Mouse (Mus musculus): Measurements from ENCODE around the gene Atp6v0a1. TPM values are rescaled to one million over a fixed set of nuclear protein-coding genes. Genes with fewer than 3 reads are reported as not detected.
"Not testable (repeated sequence)": the region's sequence is repeated elsewhere in the genome, so short reads cannot be mapped to it uniquely, and the experiment has no call there.

Gene Atp6v0a1
- polyA plus RNA-seq, 1 experiment from 2014 or later: 35.0 TPM

DNA sequence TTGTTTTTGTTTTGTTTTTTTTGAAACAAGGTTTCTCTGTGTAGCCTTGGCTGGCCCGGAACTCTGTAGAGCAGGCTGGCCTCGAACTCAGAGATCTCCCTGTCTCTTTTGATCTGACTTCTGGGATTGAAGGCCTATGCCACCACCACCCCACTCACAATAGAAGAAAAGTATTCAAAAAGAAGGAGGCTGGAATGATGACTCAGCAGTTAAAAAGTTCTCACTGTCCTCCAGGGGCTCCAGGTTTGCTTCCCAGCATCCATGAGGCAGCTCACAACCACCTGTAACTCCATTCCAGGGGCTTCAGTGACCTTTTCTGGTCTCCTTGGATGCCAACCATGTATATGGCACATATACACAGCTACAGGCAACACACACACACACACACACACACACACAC lies 10.4 kb upstream of the Atp6v0a1 start:
- Histone ChIP-seq H3K4me2 (ENCODE audit: low read depth, low read length) (no peak overlapping the region), H3K4me1 (ENCODE audit: control insufficient read depth, insufficient read depth, low read length) (no peaks in the 10 kb centered on the region), H3K9me3 (ENCODE audit: control insufficient read depth, low read length) (no peaks in the 10 kb centered on the region), H3K4me3 (ENCODE audit: low read depth, low read length) (no peak overlapping the region), H3K36me3 (ENCODE audit: control insufficient read depth, insufficient read depth, low read length) (no peaks in the 10 kb centered on the region), H3K9ac (ENCODE audit: low read depth, low read length) (no peak overlapping the region), H3K27ac (replicated peaks; ENCODE audit: low read depth, low read length) (no peak overlapping the region), H3K27me3 (replicated peaks; ENCODE audit: control insufficient read depth, insufficient read depth, low read length) (no peaks in the 10 kb centered on the region)
- no peak for DNase-seq (ENCODE audit: low spot score)
- 91% methylated on average over 2 of the region's 2 CpGs for WGBS
- ATAC-seq (ENCODE audit: low read depth): no peak

DNA sequence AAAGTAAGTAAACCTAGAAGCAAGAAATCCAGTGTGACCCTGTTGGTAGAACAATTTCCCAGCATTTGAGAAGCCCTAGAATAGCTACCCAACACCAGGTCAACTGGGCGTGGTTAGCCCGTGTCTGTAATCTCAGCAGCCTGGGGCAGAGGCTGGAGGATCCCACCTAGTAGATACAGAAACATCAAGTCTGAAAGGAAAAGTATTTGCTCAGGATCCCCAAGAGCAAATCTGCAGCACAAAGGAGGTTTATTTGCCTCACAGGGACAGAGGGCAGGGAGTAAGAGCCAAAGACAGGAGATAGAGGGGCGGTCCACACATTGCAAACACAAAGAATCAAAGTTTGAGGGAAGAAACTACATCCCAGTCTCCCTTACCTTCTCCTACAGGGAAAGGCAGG lies 10.0 kb upstream of the Atp6v0a1 start:
- no peaks in the 10 kb centered on the region for H3K36me3 ChIP-seq (ENCODE audit: control insufficient read depth, insufficient read depth, low read length)
- H3K9me3 ChIP-seq (ENCODE audit: control insufficient read depth, low read length): no peaks in the 10 kb centered on the region
- H3K27me3 ChIP-seq (replicated peaks; ENCODE audit: control insufficient read depth, insufficient read depth, low read length): no peaks in the 10 kb centered on the region
- ATAC-seq (ENCODE audit: low read depth) (no peak), DNase-seq (ENCODE audit: low spot score) (no peak)
- no peak overlapping the region for H3K27ac ChIP-seq (replicated peaks; ENCODE audit: low read depth, low read length)
- H3K4me1 ChIP-seq (ENCODE audit: control insufficient read depth, insufficient read depth, low read length): no peaks in the 10 kb centered on the region
- WGBS: 61% methylated on average over 3 of the region's 3 CpGs
- H3K4me2 ChIP-seq (ENCODE audit: low read depth, low read length): no peak overlapping the region
- H3K4me3 ChIP-seq (ENCODE audit: low read depth, low read length): no peak overlapping the region
- no peak overlapping the region for H3K9ac ChIP-seq (ENCODE audit: low read depth, low read length)

DNA sequence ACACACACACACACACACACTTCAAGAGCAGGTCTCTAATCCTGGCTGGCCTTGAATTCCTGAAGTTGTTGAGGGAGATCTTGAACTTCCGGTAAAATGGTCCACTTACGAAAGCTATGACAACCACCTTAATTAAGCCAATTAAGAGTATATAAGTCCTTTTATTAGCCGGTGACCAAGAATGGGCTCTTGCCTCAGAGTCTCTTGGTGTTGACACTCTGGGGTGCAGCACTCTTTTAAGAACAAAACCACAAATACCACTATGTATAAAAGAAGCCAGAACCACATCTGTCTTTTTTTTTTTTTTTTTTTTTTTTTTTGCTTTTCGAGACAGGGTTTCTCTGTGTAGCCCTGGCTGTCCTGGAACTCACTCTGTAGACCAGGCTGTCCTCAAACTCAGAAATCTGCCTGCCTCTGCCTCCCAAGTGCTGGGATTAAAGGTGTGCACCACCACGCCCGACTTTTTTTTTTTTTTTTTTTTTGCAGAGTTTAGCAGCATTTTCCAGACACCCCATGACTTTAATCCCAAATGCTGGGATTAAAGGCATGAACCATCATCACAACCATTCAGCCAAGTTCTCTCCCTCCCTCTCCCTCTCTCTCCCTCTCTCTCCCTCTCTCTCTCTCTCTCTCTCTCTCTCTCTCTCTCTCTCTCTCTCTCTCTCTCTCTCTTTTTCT lies 7.2 kb upstream of the Atp6v0a1 start:
- not testable (repeated sequence) for H3K4me2 ChIP-seq (ENCODE audit: low read depth, low read length); H3K36me3 ChIP-seq (ENCODE audit: control insufficient read depth, insufficient read depth, low read length); H3K4me3 ChIP-seq (ENCODE audit: low read depth, low read length); H3K9ac ChIP-seq (ENCODE audit: low read depth, low read length); H3K27me3 ChIP-seq (replicated peaks; ENCODE audit: control insufficient read depth, insufficient read depth, low read length); ATAC-seq (ENCODE audit: low read depth); H3K27ac ChIP-seq (replicated peaks; ENCODE audit: low read depth, low read length); H3K4me1 ChIP-seq (ENCODE audit: control insufficient read depth, insufficient read depth, low read length); DNase-seq (ENCODE audit: low spot score); H3K9me3 ChIP-seq (ENCODE audit: control insufficient read depth, low read length)
- 66% methylated on average over 6 of the region's 6 CpGs for WGBS

DNA sequence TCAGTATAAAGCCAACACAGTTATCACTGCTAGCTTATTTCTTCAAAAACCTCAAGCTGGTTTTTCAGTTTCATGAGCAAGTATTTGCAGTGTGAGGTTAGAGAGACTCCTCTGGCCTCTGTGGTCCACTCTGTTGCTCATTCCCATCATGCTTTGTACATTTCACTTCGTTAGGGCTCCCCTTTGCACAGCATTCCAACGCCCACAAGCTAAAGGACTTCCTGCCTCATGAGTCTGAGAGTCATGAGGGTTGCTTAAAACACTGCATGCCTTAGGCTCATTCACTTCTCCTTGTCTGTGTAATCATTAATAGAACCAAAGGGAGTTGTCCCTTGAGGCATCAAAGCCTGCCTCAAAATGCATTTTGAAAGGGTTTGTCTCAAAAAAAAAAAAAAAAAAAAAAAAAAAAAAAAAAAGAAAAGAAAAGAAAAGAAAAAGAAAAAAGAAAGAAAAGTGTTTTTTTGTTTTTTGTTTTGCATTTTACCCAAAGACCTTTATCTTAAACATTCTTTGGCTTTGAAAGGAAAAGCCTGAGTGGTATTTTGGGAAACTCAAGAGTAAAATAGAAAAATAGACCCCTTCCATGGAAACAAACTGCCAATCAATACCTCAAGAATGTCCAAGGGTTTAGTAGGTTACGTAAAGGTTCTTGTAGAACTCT lies 6.1 kb upstream of the Atp6v0a1 start:
- WGBS: 36% methylated on average over 3 of the region's 3 CpGs
- H3K9ac ChIP-seq (ENCODE audit: low read depth, low read length): no peak overlapping the region
- H3K4me2 ChIP-seq (ENCODE audit: low read depth, low read length): no peak overlapping the region
- H3K27me3 ChIP-seq (replicated peaks; ENCODE audit: control insufficient read depth, insufficient read depth, low read length): 0 out of 2 replicates have a peak, but pooled peaks cover 6% of the 10 kb centered on the region
- H3K4me1 ChIP-seq (ENCODE audit: control insufficient read depth, insufficient read depth, low read length): no peaks in the 10 kb centered on the region
- DNase-seq (ENCODE audit: low spot score) (peak; percentile 4), ATAC-seq (ENCODE audit: low read depth) (no peak)
- H3K9me3 ChIP-seq (ENCODE audit: control insufficient read depth, low read length): no peaks in the 10 kb centered on the region
- no peaks in the 10 kb centered on the region for H3K36me3 ChIP-seq (ENCODE audit: control insufficient read depth, insufficient read depth, low read length)
- H3K4me3 ChIP-seq (ENCODE audit: low read depth, low read length): no peak overlapping the region
- H3K27ac ChIP-seq (replicated peaks; ENCODE audit: low read depth, low read length): no peak overlapping the region

DNA sequence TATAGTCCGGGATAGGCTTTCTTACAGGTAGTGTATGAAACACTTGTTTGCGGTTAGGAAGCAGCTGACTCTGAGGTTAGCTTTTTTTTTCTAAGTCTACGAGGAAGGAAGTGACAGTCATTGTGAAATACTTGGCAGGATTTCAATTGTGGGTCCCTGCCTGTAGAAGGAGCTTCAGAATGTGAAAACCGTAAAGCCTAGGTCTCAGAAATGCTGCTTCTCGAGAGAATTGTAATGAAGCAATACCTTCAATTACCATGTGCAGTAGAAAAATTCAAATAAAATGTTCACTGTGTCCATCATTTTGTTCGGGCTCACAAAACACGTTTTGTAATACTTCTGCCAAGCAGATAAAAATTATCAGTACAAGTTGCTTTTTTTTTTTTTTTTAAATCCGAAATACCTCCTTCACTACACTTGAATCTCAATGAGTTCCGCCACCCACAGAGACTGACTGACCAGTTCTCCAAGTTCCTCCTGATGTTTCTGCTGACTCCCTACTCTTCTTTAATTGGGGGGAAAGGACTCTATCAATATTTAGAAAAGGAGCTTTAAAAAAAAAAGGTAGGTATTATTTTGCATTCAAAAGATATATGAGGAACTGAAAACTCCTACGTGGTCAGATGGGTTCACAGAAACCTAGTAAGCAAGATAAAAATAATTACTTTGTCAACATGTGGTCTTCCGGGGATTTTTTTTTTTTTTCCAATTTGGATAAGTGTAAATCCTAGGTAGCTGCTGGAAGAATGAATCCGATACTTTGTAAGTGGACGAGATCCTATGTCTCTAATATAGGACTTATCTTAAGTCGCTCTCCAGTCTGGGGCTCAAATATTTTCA lies 826 bp upstream of the Atp6v0a1 start:
- peaks cover 11% of the 10 kb centered on the region for H3K4me1 ChIP-seq (ENCODE audit: control insufficient read depth, insufficient read depth, low read length)
- peak overlapping the region; percentile 73 for H3K4me3 ChIP-seq (ENCODE audit: low read depth, low read length)
- peak overlapping the region; percentile 81 for H3K4me2 ChIP-seq (ENCODE audit: low read depth, low read length)
- no peaks in the 10 kb centered on the region for H3K9me3 ChIP-seq (ENCODE audit: control insufficient read depth, low read length)
- no peak for ATAC-seq (ENCODE audit: low read depth)
- H3K36me3 ChIP-seq (ENCODE audit: control insufficient read depth, insufficient read depth, low read length): peaks cover 14% of the 10 kb centered on the region
- peak; percentile 64 for DNase-seq (ENCODE audit: low spot score)
- peak overlapping the region; percentile 80 for H3K9ac ChIP-seq (ENCODE audit: low read depth, low read length)
- peak overlapping the region; percentile 81 for H3K27ac ChIP-seq (replicated peaks; ENCODE audit: low read depth, low read length)
- 0 out of 2 replicates have a peak, but pooled peaks cover 6% of the 10 kb centered on the region for H3K27me3 ChIP-seq (replicated peaks; ENCODE audit: control insufficient read depth, insufficient read depth, low read length)
- 50% methylated on average over 14 of the region's 14 CpGs for WGBS

DNA sequence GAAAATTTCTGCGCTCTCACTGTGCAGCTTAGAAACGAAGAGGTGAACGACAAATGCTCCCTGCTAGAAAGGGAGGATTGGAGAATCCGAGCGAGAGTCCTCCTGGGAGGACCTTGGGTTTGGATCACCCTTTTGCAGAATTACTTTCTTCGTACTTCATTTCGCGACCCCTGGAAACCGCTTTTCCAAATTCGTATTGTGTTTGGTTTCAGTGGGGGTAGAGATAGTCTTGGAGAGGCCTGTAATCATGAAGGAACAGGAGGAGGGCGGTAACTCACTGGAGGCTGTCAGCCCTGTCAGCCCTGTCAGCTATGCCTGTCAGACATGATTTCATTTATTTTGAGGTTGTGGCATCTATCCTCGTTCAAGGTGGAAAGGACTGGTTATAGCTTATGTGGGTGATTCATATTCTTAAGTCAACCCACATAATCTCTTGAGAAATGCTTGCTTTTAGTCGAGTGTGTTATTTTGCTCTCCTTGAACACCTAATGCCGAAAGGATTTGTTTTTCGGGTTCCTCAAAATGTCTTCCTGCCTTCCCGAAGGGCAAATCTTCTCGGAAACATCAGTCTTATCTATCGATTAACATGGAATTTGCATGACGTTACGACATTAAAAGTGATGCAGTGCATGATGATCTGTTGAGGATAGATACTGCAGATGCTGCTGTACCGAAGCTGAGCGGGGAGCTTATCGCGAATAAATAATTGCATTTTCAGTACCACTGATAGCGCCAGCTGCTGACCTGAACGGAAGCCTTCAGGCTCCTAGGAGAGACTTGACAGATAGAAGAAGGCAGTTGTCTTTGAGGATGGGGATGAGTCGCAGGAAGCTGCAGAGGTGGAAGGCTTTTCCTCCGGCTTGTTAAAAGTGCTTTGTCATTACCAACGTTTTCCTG lies 884 bp downstream of the Atp6v0a1 start:
- Histone ChIP-seq H3K4me2 (ENCODE audit: low read depth, low read length) (peak overlapping the region; percentile 81), H3K27ac (replicated peaks; ENCODE audit: low read depth, low read length) (peak overlapping the region; percentile 81; the same call in 1 of the 2 replicates), H3K4me1 (ENCODE audit: control insufficient read depth, insufficient read depth, low read length) (peaks cover 11% of the 10 kb centered on the region), H3K27me3 (replicated peaks; ENCODE audit: control insufficient read depth, insufficient read depth, low read length) (0 out of 2 replicates have a peak, but pooled peaks cover 6% of the 10 kb centered on the region), H3K9me3 (ENCODE audit: control insufficient read depth, low read length) (no peaks in the 10 kb centered on the region), H3K4me3 (ENCODE audit: low read depth, low read length) (peak overlapping the region; percentile 73), H3K36me3 (ENCODE audit: control insufficient read depth, insufficient read depth, low read length) (peaks cover 28% of the 10 kb centered on the region), H3K9ac (ENCODE audit: low read depth, low read length) (peak overlapping the region; percentile 80)
- DNase-seq (ENCODE audit: low spot score): peak; percentile 20
- ATAC-seq (ENCODE audit: low read depth): no peak
- 5% methylated on average over 29 of the region's 29 CpGs for WGBS

DNA sequence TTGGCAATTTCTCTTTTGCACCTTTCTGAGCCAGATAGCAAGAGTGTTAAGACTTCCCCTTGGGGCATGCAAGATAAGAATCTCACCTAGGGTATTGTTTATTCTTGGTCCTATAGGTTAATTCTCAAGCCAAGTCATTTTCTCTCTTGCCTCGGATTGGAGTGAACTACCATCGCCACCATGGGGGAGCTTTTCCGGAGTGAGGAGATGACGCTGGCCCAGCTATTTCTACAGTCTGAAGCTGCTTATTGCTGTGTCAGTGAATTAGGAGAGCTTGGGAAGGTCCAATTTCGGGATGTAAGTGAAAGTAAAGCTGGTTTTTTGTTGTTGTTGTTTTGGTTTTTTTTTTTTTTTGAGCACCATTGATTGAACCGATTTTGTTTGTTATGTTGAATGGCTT lies 2.4 kb downstream of the Atp6v0a1 start:
- Histone ChIP-seq H3K36me3 (ENCODE audit: control insufficient read depth, insufficient read depth, low read length) (peaks cover 34% of the 10 kb centered on the region), H3K27ac (replicated peaks; ENCODE audit: low read depth, low read length) (no peak overlapping the region), H3K4me2 (ENCODE audit: low read depth, low read length) (no peak overlapping the region), H3K4me1 (ENCODE audit: control insufficient read depth, insufficient read depth, low read length) (peaks cover 11% of the 10 kb centered on the region), H3K27me3 (replicated peaks; ENCODE audit: control insufficient read depth, insufficient read depth, low read length) (0 out of 2 replicates have a peak, but pooled peaks cover 6% of the 10 kb centered on the region), H3K9me3 (ENCODE audit: control insufficient read depth, low read length) (no peaks in the 10 kb centered on the region), H3K4me3 (ENCODE audit: low read depth, low read length) (no peak overlapping the region), H3K9ac (ENCODE audit: low read depth, low read length) (no peak overlapping the region)
- DNase-seq (ENCODE audit: low spot score): no peak
- WGBS: 84% methylated on average over 6 of the region's 6 CpGs
- no peak for ATAC-seq (ENCODE audit: low read depth)

DNA sequence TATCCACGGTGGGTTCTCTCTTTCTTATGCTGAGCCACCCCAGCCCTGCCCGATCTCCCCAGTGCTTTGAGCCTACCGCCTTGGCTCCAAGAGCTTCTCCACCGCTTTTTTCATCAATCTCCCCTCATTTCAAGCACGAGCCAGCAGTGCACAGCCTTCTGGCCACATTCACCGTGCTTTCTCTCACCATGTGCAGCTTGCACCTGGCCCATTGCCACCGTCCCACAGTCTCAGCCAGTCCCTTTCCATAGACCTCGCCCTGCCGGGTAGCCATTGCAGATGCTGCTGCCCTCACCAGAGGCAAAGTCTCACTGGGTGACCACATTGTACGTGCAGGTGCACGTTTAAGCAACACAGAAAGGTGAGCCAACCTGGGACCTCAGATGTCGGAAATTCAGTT lies 14.1 kb downstream of the Atp6v0a1 start:
- DNase-seq (ENCODE audit: low spot score): no peak
- Histone ChIP-seq H3K9ac (ENCODE audit: low read depth, low read length) (no peak overlapping the region), H3K27ac (replicated peaks; ENCODE audit: low read depth, low read length) (no peak overlapping the region), H3K4me2 (ENCODE audit: low read depth, low read length) (no peak overlapping the region), H3K4me3 (ENCODE audit: low read depth, low read length) (no peak overlapping the region), H3K4me1 (ENCODE audit: control insufficient read depth, insufficient read depth, low read length) (no peaks in the 10 kb centered on the region), H3K27me3 (replicated peaks; ENCODE audit: control insufficient read depth, insufficient read depth, low read length) (no peaks in the 10 kb centered on the region), H3K36me3 (ENCODE audit: control insufficient read depth, insufficient read depth, low read length) (peaks cover 61% of the 10 kb centered on the region), H3K9me3 (ENCODE audit: control insufficient read depth, low read length) (no peaks in the 10 kb centered on the region)
- whole genome bisulfite sequencing: 84% methylated on average over 12 of the region's 12 CpGs
- no peak for ATAC-seq (ENCODE audit: low read depth)

Measured in embryonic facial prominence, embryonic 14.5 days (tissue).